Mouse (Mus musculus) cerebellum, adult 8-10 months (tissue): ENCODE data around the gene Arhgef5.
A peak's percentile ranks its signal among the peaks of the same experiment; 100 is the strongest.

ENCODE experiments used
- DNase-seq: peaks from one replicate; pipeline ENCODE4 v3.0.0; 2022

Arhgef5 gene

DNA sequence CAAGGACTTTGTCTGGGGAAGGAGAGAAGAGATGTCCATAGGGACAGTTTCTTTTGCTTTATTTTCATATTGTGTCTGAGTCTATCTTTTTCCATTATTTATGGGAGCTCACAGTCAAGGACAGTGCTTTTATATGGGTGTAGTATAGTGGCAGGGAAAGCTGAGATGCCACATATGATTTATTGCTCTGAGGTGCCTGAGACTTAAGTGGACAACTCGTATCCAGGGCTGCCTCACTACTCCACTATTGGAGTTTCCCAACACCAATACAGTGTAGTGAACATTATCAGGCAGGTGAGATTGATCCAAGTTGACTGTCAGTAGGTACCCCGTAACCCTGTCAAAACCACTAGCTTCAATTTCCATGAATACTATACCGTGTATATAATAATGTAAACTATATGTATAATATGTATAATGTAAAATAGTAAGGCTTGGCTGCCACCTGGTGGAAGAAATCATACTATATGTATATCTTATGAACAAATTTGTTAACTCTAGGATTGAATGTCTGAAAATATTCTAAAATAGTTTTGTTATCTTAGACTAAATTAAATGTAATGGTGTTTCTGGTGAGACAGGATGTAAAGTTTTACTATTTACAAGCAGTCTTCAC lies 70.3 kb downstream of the Arhgef5 start:
- no peak for DNase-seq

DNA sequence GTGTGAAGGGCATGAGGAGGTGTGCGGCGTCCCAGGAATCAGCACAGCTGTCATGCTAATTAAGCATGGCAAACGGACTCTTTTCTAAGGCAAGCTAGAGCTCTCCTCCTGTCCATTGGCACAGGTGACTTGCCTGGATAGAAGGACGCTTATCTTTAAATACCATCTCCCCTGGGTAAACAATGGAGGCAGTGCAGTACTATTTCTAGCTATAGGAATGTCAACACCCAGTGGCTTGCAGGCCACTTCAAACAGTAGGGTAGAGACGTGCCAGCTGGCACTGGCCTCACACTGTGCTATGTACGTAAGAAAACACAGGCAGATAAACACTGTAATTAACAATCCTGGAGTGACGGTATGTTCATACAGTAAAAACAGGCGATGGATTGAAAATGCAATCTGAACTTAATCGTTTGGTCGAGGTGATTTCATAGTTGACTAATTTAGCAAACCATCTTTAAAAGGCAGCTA lies 72.1 kb downstream of the Arhgef5 start:
- peak; percentile 73 for DNase-seq

DNA sequence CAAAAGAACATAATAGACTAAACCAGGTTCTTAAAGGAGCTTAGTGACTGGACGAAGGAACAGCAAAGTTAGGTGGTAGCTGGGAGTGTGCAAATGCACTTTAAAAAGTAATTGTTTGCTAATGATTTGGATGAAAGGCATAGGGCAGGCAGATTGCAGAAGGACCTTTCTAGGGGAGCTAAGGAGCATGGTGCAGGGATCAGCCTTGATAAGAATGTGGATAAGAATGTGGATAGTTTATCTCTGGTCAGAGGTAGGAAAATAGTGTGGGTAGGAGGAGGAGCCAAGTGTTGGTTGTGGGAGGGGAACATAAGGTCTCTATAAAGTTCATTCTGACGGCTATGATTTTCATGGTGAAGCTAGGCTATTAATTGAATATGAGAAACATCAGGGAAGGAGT lies 73.4 kb downstream of the Arhgef5 start:
- DNase-seq: no peak
